Mouse (Mus musculus): ENCODE measurements around the gene Taf3. TPM values are rescaled to one million over a fixed set of nuclear protein-coding genes. Genes with fewer than 3 reads are reported as not detected.

The Taf3 gene
- total RNA-seq, 2 experiments from 2014 or later = 9.4 to 10.8 TPM

- DNase-seq (ENCODE audit: low spot score) = no peak
Observed at GRCm38 (mm10) chr2:9890906-9891305, 157.5 kb downstream of the Taf3 start.

GRCm38 (mm10) chr2:9890251-9890650 lies 158.1 kb downstream of the Taf3 start:
- DNase-seq (ENCODE audit: low spot score) = no peak

GRCm38 (mm10) chr2:9889651-9890183 lies 158.7 kb downstream of the Taf3 start, which contains the start of gene Gata3:
Gene Gata3, minus strand, starts transcription at chr2:9890034.
- DNase-seq (ENCODE audit: low spot score) = no peak

GRCm38 (mm10) chr2:9888913-9889650 lies 159.3 kb downstream of the Taf3 start, which contains the start of gene 9230102O04Rik:
Gene 9230102O04Rik, minus strand, starts transcription at chr2:9889540.
- no peak for DNase-seq (ENCODE audit: low spot score)

- DNase-seq (ENCODE audit: low spot score) = no peak
Observed at GRCm38 (mm10) chr2:9887636-9888035, 160.8 kb downstream of the Taf3 start.

- DNase-seq (ENCODE audit: low spot score) = no peak
Observed at GRCm38 (mm10) chr2:9886921-9887610, 161.3 kb downstream of the Taf3 start.

GRCm38 (mm10) chr2:9886031-9886430 lies 162.4 kb downstream of the Taf3 start:
- DNase-seq (ENCODE audit: low spot score) = no peak

- DNase-seq (ENCODE audit: low spot score) = no peak
Observed at GRCm38 (mm10) chr2:9885217-9885770, 163.1 kb downstream of the Taf3 start.

GRCm38 (mm10) chr2:9884533-9885216 lies 163.7 kb downstream of the Taf3 start:
- no peak for DNase-seq (ENCODE audit: low spot score)

GRCm38 (mm10) chr2:9883803-9884532 lies 164.4 kb downstream of the Taf3 start:
- no peak for DNase-seq (ENCODE audit: low spot score)

GRCm38 (mm10) chr2:9882926-9883802 lies 165.2 kb downstream of the Taf3 start:
- no peak for DNase-seq (ENCODE audit: low spot score)

GRCm38 (mm10) chr2:9882371-9882925 lies 165.9 kb downstream of the Taf3 start:
- DNase-seq (ENCODE audit: low spot score) = no peak

GRCm38 (mm10) chr2:9881611-9882023 lies 166.8 kb downstream of the Taf3 start:
- no peak for DNase-seq (ENCODE audit: low spot score)

GRCm38 (mm10) chr2:9881051-9881591 lies 167.3 kb downstream of the Taf3 start, which contains the start of gene 4930412O13Rik:
Gene 4930412O13Rik, plus strand, starts transcription at chr2:9881252.
- no peak for DNase-seq (ENCODE audit: low spot score)

- no peak for DNase-seq (ENCODE audit: low spot score)
Observed at GRCm38 (mm10) chr2:9880271-9880670, 168.1 kb downstream of the Taf3 start.

- DNase-seq (ENCODE audit: low spot score) = peak; percentile 86
Observed at GRCm38 (mm10) chr2:9879493-9879892, 168.9 kb downstream of the Taf3 start.

GRCm38 (mm10) chr2:9879092-9879491 lies 169.3 kb downstream of the Taf3 start:
- no peak for DNase-seq (ENCODE audit: low spot score)

- DNase-seq (ENCODE audit: low spot score) = no peak
Observed at GRCm38 (mm10) chr2:9878564-9879081, 169.8 kb downstream of the Taf3 start.

Data from gastrocnemius, adult 18-20 months (tissue).